Mouse (Mus musculus) liver, embryonic 15.5 days (tissue): ENCODE results near the gene Bbs9. TPM values are rescaled to one million over a fixed set of nuclear protein-coding genes. Genes with fewer than 3 reads are reported as not detected.

ENCODE experiments used
- ATAC-seq: fragments of 200-750 bp; cut with Nextera tagmentation; 2 replicates; pipeline ENCODE4 v1.8.0; 2017; ENCODE audit warnings: moderate number of reproducible peaks, mild to moderate bottlenecking, moderate library complexity; ENCODE audit not compliant: insufficient read depth
- H3K27ac ChIP-seq: fragments of 300-500 bp; sonication (generic); replicated peaks from 2 replicates; pipeline ENCODE4 v1.5.1; 2015; ENCODE audit warnings: mild to moderate bottlenecking, inconsistent platforms
- H3K27me3 ChIP-seq: fragments of 300-500 bp; sonication (generic); 2 replicates; pipeline ENCODE4 v1.6.1; 2015; ENCODE audit warnings: mild to moderate bottlenecking, inconsistent platforms
- H3K36me3 ChIP-seq: fragments of 300-500 bp; sonication (generic); replicated peaks from 2 replicates; pipeline ENCODE4 v1.6.1; 2015; ENCODE audit warnings: moderate library complexity, mild to moderate bottlenecking, inconsistent platforms
- H3K4me1 ChIP-seq: fragments of 300-500 bp; sonication (generic); replicated peaks from 2 replicates; pipeline ENCODE4 v1.6.1; 2015; ENCODE audit warnings: inconsistent platforms
- H3K4me2 ChIP-seq: fragments of 300-500 bp; sonication (generic); 2 replicates; pipeline ENCODE4 v1.6.1; 2015; ENCODE audit warnings: moderate library complexity, mild to moderate bottlenecking, inconsistent platforms
- H3K4me3 ChIP-seq: fragments of 300-500 bp; sonication (generic); replicated peaks from 2 replicates; pipeline ENCODE4 v1.5.1; 2015; ENCODE audit warnings: mild to moderate bottlenecking, inconsistent platforms
- H3K9ac ChIP-seq: fragments of 300-500 bp; sonication (generic); 2 replicates; pipeline ENCODE4 v1.6.1; 2015; ENCODE audit warnings: moderate library complexity, mild to moderate bottlenecking, inconsistent platforms
- H3K9me3 ChIP-seq: fragments of 300-500 bp; sonication (generic); replicated peaks from 2 replicates; pipeline ENCODE4 v1.6.1; 2016; ENCODE audit warnings: inconsistent platforms
- WGBS: fragments of 180-500 bp; shearing (Covaris S2); methylation state at CpG from one replicate; pipeline ENCODE4 v1.1.7; 2015; ENCODE audit warnings: mixed read lengths; ENCODE audit not compliant: insufficient replicate concordance; 5-methylcytosine and 5-hydroxymethylcytosine counted together
- polyA plus RNA-seq: library from polyadenylated mRNA; unstranded; fragments of >200 nt; fragmentation: Nextera tagmentation; extraction: Ambion mirVana; gene quantifications from 2 replicates; pipeline ENCODE4 v1.2.1, GENCODE M21; 2015

Bbs9 gene
- polyA plus RNA-seq, 1 experiment from 2014 or later = 2.3 TPM

GRCm38 (mm10) chr9:22537767-22538373 is 62.4 kb downstream of the Bbs9 start:
- Histone ChIP-seq H3K27me3 (no peaks in the 10 kb centered on the region), H3K9me3 (no peaks in the 10 kb centered on the region), H3K36me3 (no peaks in the 10 kb centered on the region), H3K4me3 (no peak overlapping the region), H3K4me2 (no peak overlapping the region), H3K4me1 (no peaks in the 10 kb centered on the region), H3K9ac (no peak overlapping the region), H3K27ac (no peak overlapping the region)
- WGBS = 75% methylated on average over 11 of the region's 11 CpGs
- no peak for ATAC-seq

DNA sequence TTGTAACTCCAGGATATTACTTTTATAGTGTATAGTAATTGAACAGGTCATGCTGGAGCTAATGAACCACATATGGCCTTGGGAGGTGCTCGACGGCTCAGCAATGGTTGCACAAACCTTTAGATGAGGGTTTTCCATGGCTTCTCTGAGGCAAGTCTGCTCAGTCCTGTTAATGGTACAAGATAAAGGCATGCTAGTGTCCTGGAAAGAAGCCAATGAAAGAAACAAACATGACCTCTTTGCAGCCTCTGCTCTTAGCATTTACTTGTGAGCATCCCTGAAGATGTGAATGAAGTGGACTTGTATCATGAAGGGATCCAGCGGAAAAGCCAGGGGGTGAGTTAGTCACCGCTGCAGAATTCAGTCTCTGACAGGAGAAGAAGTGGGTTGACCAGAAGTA is 64.0 kb downstream of the Bbs9 start:
- H3K36me3 ChIP-seq = no peaks in the 10 kb centered on the region
- H3K27me3 ChIP-seq = no peaks in the 10 kb centered on the region
- H3K4me3 ChIP-seq = no peak overlapping the region
- H3K9ac ChIP-seq = no peak overlapping the region
- no peak overlapping the region for H3K27ac ChIP-seq
- 59% methylated on average over 4 of the region's 4 CpGs for WGBS
- no peak overlapping the region for H3K4me2 ChIP-seq
- H3K9me3 ChIP-seq = no peaks in the 10 kb centered on the region
- no peaks in the 10 kb centered on the region for H3K4me1 ChIP-seq
- no peak for ATAC-seq

DNA sequence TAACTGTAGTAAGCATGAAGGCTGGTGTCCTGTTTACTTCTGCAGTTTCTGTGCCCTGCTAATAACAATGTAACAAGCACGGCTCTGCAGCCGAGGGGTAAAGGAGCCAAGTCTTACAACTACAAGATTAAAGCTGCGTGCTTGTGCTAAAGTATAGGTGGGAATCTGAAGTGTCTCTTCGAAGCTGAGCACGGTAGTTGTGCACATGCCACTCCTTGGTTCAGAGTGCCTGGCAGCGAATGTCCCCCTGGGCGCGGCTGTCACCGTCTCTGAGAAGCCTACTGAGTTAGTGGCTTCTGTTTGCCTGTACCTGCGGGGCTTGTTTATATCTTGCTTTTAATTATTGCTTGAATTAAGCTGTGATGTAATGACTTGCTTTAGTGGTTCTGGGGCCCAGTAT is 65.6 kb downstream of the Bbs9 start:
- WGBS = 75% methylated on average over 10 of the region's 10 CpGs
- no peak overlapping the region for H3K9ac ChIP-seq
- H3K36me3 ChIP-seq = no peaks in the 10 kb centered on the region
- no peak overlapping the region for H3K4me2 ChIP-seq
- ATAC-seq = no peak
- no peaks in the 10 kb centered on the region for H3K27me3 ChIP-seq
- no peaks in the 10 kb centered on the region for H3K4me1 ChIP-seq
- H3K27ac ChIP-seq = no peak overlapping the region
- H3K9me3 ChIP-seq = no peaks in the 10 kb centered on the region
- H3K4me3 ChIP-seq = no peak overlapping the region

- Histone ChIP-seq H3K36me3 (no peaks in the 10 kb centered on the region), H3K27me3 (no peaks in the 10 kb centered on the region), H3K9ac (no peak overlapping the region), H3K9me3 (no peaks in the 10 kb centered on the region), H3K27ac (no peak overlapping the region), H3K4me3 (no peak overlapping the region), H3K4me1 (no peaks in the 10 kb centered on the region), H3K4me2 (no peak overlapping the region)
- no peak for ATAC-seq
- 69% methylated on average over 5 of the region's 5 CpGs for WGBS
These were observed 68.0 kb downstream of the Bbs9 start for GRCm38 (mm10) chr9:22543467-22543866.

- Histone ChIP-seq H3K9me3 (no peaks in the 10 kb centered on the region), H3K4me2 (no peak overlapping the region), H3K9ac (no peak overlapping the region), H3K27me3 (no peaks in the 10 kb centered on the region), H3K36me3 (no peaks in the 10 kb centered on the region), H3K27ac (no peak overlapping the region), H3K4me1 (no peaks in the 10 kb centered on the region), H3K4me3 (no peak overlapping the region)
- no peak for ATAC-seq
- 54% methylated on average over 9 of the region's 9 CpGs for WGBS
These were observed 69.1 kb downstream of the Bbs9 start for GRCm38 (mm10) chr9:22544349-22545341.

GRCm38 (mm10) chr9:22551273-22551672 is 75.8 kb downstream of the Bbs9 start:
- WGBS = 40% methylated on average over 1 of the region's 1 CpGs
- H3K4me2 ChIP-seq = no peak overlapping the region
- H3K9me3 ChIP-seq = no peaks in the 10 kb centered on the region
- H3K36me3 ChIP-seq = no peaks in the 10 kb centered on the region
- H3K27me3 ChIP-seq = no peaks in the 10 kb centered on the region
- H3K4me1 ChIP-seq = no peaks in the 10 kb centered on the region
- no peak overlapping the region for H3K27ac ChIP-seq
- H3K9ac ChIP-seq = no peak overlapping the region
- H3K4me3 ChIP-seq = no peak overlapping the region
- no peak for ATAC-seq

- H3K36me3 ChIP-seq = no peaks in the 10 kb centered on the region
- WGBS = 51% methylated on average over 5 of the region's 5 CpGs
- no peak overlapping the region for H3K4me3 ChIP-seq
- no peak for ATAC-seq
- no peaks in the 10 kb centered on the region for H3K9me3 ChIP-seq
- H3K4me1 ChIP-seq = no peaks in the 10 kb centered on the region
- no peak overlapping the region for H3K9ac ChIP-seq
- H3K27ac ChIP-seq = no peak overlapping the region
- no peak overlapping the region for H3K4me2 ChIP-seq
- H3K27me3 ChIP-seq = no peaks in the 10 kb centered on the region
These were observed 80.6 kb downstream of the Bbs9 start for GRCm38 (mm10) chr9:22556076-22556475.

DNA sequence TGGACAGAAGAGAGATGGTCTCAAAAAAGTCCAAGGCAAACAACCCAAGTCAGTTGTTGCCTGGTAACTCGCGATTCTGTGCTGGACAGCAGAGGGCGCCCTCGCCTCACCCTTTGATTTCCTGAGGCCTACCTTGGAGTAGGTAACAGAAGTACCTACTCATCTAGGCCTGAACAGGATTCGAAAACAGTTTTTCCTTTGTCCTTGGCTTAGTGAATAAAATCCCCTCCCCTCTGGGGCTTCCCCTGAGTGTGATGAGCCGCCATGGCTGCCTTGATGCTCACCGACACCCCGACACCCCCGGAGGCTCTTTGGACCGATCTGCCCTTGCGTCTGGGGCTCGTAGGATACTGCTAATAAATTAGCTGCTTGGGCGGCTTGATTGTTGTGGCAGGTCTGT is 82.0 kb downstream of the Bbs9 start:
- ATAC-seq = no peak
- Histone ChIP-seq H3K4me2 (no peak overlapping the region), H3K27ac (no peak overlapping the region), H3K36me3 (no peaks in the 10 kb centered on the region), H3K9me3 (no peaks in the 10 kb centered on the region), H3K4me3 (no peak overlapping the region), H3K27me3 (no peaks in the 10 kb centered on the region), H3K9ac (no peak overlapping the region), H3K4me1 (no peaks in the 10 kb centered on the region)
- 57% methylated on average over 13 of the region's 13 CpGs for WGBS

DNA sequence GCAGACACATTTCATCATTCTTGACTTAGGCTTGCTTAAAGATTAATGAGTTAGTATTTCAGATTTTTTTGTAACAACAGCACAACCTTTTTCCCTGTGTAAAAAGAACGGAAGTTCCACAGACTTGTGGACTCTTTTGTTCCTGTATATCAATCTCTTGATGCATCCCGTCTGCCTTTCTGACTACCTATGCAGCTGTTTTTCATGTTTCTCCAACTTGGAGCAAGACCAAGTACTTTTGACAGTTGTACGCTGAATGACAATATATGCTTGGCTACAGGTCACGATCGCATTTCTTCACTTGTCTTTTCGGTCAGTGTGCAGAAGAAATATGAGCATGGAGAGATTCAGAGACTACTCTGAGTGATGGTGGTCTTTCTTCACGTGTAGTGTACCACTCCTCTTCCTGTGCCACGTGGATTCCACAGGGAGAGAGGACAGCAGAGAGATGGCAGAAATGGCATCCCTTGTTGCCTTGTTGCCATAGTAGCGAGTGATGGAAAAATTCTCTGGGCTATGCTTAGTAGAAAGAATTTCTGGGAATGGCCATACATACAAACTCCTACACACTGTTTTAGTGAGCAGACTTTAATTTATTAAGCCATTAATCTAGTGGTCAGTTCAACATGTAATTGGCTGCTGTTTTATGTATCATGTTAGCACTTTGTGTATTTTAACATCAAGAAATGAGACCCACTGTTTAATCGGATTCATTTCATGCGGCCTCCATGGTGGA is 88.3 kb downstream of the Bbs9 start:
- H3K4me3 ChIP-seq = no peak overlapping the region
- no peak overlapping the region for H3K27ac ChIP-seq
- WGBS = 73% methylated on average over 11 of the region's 11 CpGs
- H3K27me3 ChIP-seq = no peaks in the 10 kb centered on the region
- H3K9ac ChIP-seq = no peak overlapping the region
- no peaks in the 10 kb centered on the region for H3K36me3 ChIP-seq
- no peak overlapping the region for H3K4me2 ChIP-seq
- ATAC-seq = no peak
- H3K9me3 ChIP-seq = no peaks in the 10 kb centered on the region
- no peaks in the 10 kb centered on the region for H3K4me1 ChIP-seq

- no peak overlapping the region for H3K4me2 ChIP-seq
- no peaks in the 10 kb centered on the region for H3K27me3 ChIP-seq
- no peaks in the 10 kb centered on the region for H3K4me1 ChIP-seq
- H3K36me3 ChIP-seq = no peaks in the 10 kb centered on the region
- no peak for ATAC-seq
- H3K27ac ChIP-seq = no peak overlapping the region
- H3K9ac ChIP-seq = no peak overlapping the region
- H3K4me3 ChIP-seq = no peak overlapping the region
- 77% methylated on average over 5 of the region's 5 CpGs for WGBS
- no peaks in the 10 kb centered on the region for H3K9me3 ChIP-seq
These were observed 92.2 kb downstream of the Bbs9 start for GRCm38 (mm10) chr9:22567726-22568125.
